Mouse (Mus musculus) MEL (cell line): ENCODE measurements around the gene Homez.

Experiments
- BHLHE40 ChIP-seq: IDR thresholded peaks from 2 replicates; pipeline ENCODE4 v1.6.1; 2012; ENCODE audit warnings: low read depth, mild to moderate bottlenecking, inconsistent platforms, low read length, improper control_type of control experiment, borderline replicate concordance
- CTCF ChIP-seq, 3 experiments: IDR thresholded peaks in 2 of 3; conservative IDR thresholded peaks in 1 of 3; 2 replicates each; pipeline ENCODE4 v1.5.1; 2011 to 2012; ENCODE audit warnings: low read length in 3 of 3, low read depth in 2 of 3, mild to moderate bottlenecking in 2 of 3, improper control_type of control experiment in 1 of 3, inconsistent platforms in 1 of 3, mixed read lengths in 1 of 3, moderate library complexity in 1 of 3; ENCODE audit not compliant: control insufficient read depth in 1 of 3, insufficient read depth in 1 of 3, poor library complexity in 1 of 3, severe bottlenecking in 1 of 3
- E2F4 ChIP-seq: IDR thresholded peaks from 2 replicates; pipeline ENCODE4 v1.6.1; 2011; ENCODE audit warnings: low read depth, low read length, improper control_type of control experiment, borderline replicate concordance
- EP300 ChIP-seq, 2 experiments: IDR thresholded peaks; 2 replicates each; pipeline ENCODE4 v1.6.1; 2011; ENCODE audit warnings: improper control_type of control experiment in 2 of 2, low read length in 2 of 2, low read depth in 1 of 2, mild to moderate bottlenecking in 1 of 2
- GABPA ChIP-seq: IDR thresholded peaks from 2 replicates; pipeline ENCODE4 v1.6.1; 2012; ENCODE audit warnings: low read depth, mild to moderate bottlenecking, inconsistent platforms, low read length, improper control_type of control experiment, moderate library complexity
- JUND ChIP-seq: IDR thresholded peaks from 2 replicates; pipeline ENCODE4 v1.6.1; 2011; ENCODE audit warnings: low read depth, mild to moderate bottlenecking, improper control_type of control experiment, low read length
- KAT2A ChIP-seq: conservative IDR thresholded peaks from 2 replicates; pipeline ENCODE4 v1.6.1; 2012; ENCODE audit warnings: low read depth, low read length, improper control_type of control experiment, inconsistent platforms
- MAX ChIP-seq: IDR thresholded peaks from 2 replicates; pipeline ENCODE4 v1.6.1; 2011; ENCODE audit warnings: low read length, improper control_type of control experiment
- NRF1 ChIP-seq: IDR thresholded peaks from 2 replicates; pipeline ENCODE4 v1.6.1; 2014; ENCODE audit warnings: low read depth, mild to moderate bottlenecking, inconsistent platforms, low read length, improper control_type of control experiment, moderate library complexity; ENCODE audit not compliant: poor library complexity, insufficient read depth, severe bottlenecking
- POLR2A ChIP-seq, 2 experiments: IDR thresholded peaks; 2 replicates each; pipeline ENCODE4 v1.6.1; 2011 to 2012; ENCODE audit warnings: low read length in 2 of 2, mild to moderate bottlenecking in 2 of 2, control low read depth in 1 of 2, improper control_type of control experiment in 1 of 2, low read depth in 1 of 2, moderate library complexity in 1 of 2; ENCODE audit not compliant: control insufficient read depth in 1 of 2, insufficient read depth in 1 of 2, poor library complexity in 1 of 2
- USF2 ChIP-seq, 2 experiments: IDR thresholded peaks; 2 replicates each; pipeline ENCODE4 v1.6.1; 2011 to 2012; ENCODE audit warnings: improper control_type of control experiment in 2 of 2, low read length in 2 of 2, borderline replicate concordance in 1 of 2, inconsistent platforms in 1 of 2, low read depth in 1 of 2, mild to moderate bottlenecking in 1 of 2; ENCODE audit not compliant: insufficient read depth in 1 of 2
- ZC3H11A ChIP-seq: IDR thresholded peaks from 2 replicates; pipeline ENCODE4 v1.6.1; 2012; ENCODE audit warnings: low read depth, mild to moderate bottlenecking, inconsistent platforms, low read length, improper control_type of control experiment
- ZMIZ1 ChIP-seq: IDR thresholded peaks from 2 replicates; pipeline ENCODE4 v1.6.1; 2012; ENCODE audit warnings: low read depth, mild to moderate bottlenecking, inconsistent platforms, low read length, improper control_type of control experiment, moderate library complexity

DNA sequence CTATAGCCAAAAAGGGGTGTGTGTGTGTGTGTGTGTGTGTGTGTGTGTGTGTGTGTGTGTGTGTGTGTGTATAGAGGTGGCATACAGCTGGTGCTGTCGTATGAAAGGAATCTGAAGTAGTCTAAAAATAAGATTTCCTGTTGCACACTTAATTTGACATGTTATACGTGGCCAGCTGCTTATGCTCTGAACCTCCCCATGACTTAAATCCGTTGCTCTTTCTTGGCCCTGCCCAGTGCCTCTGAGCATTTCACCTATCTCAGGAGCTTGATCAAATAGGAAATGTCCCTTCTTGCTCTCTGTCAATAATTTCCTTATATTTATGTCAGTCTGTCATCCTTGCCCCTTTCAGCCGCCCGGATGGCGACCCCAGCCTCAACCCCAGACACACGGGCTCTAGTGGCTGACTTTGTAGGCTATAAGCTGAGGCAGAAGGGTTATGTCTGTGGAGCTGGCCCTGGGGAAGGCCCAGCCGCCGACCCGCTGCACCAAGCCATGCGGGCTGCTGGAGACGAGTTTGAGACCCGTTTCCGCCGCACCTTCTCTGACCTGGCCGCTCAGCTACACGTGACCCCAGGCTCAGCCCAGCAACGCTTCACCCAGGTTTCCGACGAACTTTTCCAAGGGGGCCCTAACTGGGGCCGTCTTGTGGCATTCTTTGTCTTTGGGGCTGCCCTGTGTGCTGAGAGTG, 13.4 kb upstream of the Homez start:
- no peak for TF ChIP-seq POLR2A (IDR thresholded peaks at IDR 0.05; ENCODE audit: control insufficient read depth in 1 of 2, insufficient read depth in 1 of 2, low read depth in 1 of 2, low read length in 2 of 2, poor library complexity in 1 of 2)
- no peak for TF ChIP-seq USF2 (IDR thresholded peaks at IDR 0.05; ENCODE audit: borderline replicate concordance in 1 of 2, insufficient read depth in 1 of 2, low read depth in 1 of 2, low read length in 2 of 2)
- TF ChIP-seq CTCF (IDR thresholded peaks at IDR 0.05 in 2 of 3, conservative IDR thresholded peaks at IDR 0.05 in 1 of 3; ENCODE audit: control insufficient read depth in 1 of 3, insufficient read depth in 1 of 3, low read depth in 2 of 3, low read length in 3 of 3, poor library complexity in 1 of 3, severe bottlenecking in 1 of 3), result no peak
- no peak for TF ChIP-seq JUND
- TF ChIP-seq EP300 (IDR thresholded peaks at IDR 0.05; ENCODE audit: low read depth in 1 of 2, low read length in 2 of 2), result no peak
- no peak for TF ChIP-seq BHLHE40
- no peak for TF ChIP-seq GABPA
- TF ChIP-seq ZC3H11A, result no peak
- TF ChIP-seq MAX, result no peak
- no peak for TF ChIP-seq ZMIZ1
- TF ChIP-seq KAT2A, result no peak
- no peak for TF ChIP-seq E2F4
- TF ChIP-seq NRF1, result no peak
